Mouse (Mus musculus) lung, embryonic 16.5 days (tissue): ENCODE measurements at regions not wholly inside any gene's neighbourhood (a gene's known extent, or its start where the extent isn't known, plus 50 kb on each side); places are given as distances from the start of the nearest gene placed in this dataset.

Experiments
- ATAC-seq: fragments of 200-750 bp; cut with Nextera tagmentation; 2 replicates; pipeline ENCODE4 v1.8.0; 2017; ENCODE audit warnings: low read depth, mild to moderate bottlenecking, moderate library complexity
- H3K27ac ChIP-seq: fragments of 300-500 bp; sonication (generic); 2 replicates; pipeline ENCODE4 v1.5.1; 2014; ENCODE audit warnings: mild to moderate bottlenecking, control low read depth, low read length
- H3K27me3 ChIP-seq: fragments of 300-500 bp; sonication (generic); 2 replicates; pipeline ENCODE4 v1.6.1; 2014; ENCODE audit warnings: low read depth, low read length, mixed read lengths; ENCODE audit not compliant: control insufficient read depth, insufficient read depth
- H3K36me3 ChIP-seq: fragments of 300-500 bp; sonication (generic); 2 replicates; pipeline ENCODE4 v1.6.1; 2014; ENCODE audit warnings: low read length; ENCODE audit not compliant: control insufficient read depth, insufficient read depth
- H3K4me1 ChIP-seq: fragments of 300-500 bp; sonication (generic); replicated peaks from 2 replicates; pipeline ENCODE4 v1.6.1; 2014; ENCODE audit warnings: low read length, mixed read lengths; ENCODE audit not compliant: control insufficient read depth, insufficient read depth
- H3K4me2 ChIP-seq: fragments of 300-500 bp; sonication (generic); 2 replicates; pipeline ENCODE4 v1.6.1; 2014; ENCODE audit warnings: low read depth, low read length, control low read depth
- H3K4me3 ChIP-seq: fragments of 300-500 bp; sonication (generic); 2 replicates; pipeline ENCODE4 v1.5.1; 2014; ENCODE audit warnings: mild to moderate bottlenecking, low read length, control low read depth
- H3K9ac ChIP-seq: fragments of 300-500 bp; sonication (generic); 2 replicates; pipeline ENCODE4 v1.6.1; 2014; ENCODE audit warnings: low read length, control low read depth
- H3K9me3 ChIP-seq: fragments of 300-500 bp; sonication (generic); 2 replicates; pipeline ENCODE4 v1.6.1; 2016; ENCODE audit warnings: low read length; ENCODE audit not compliant: control insufficient read depth
- WGBS: fragments of 180-500 bp; shearing (Covaris S2); extraction: QIAGEN DNeasy Blood & Tissue Kit; methylation state at CpG from one replicate; pipeline ENCODE4 v1.1.7; 2014; 5-methylcytosine and 5-hydroxymethylcytosine counted together

GRCm38 (mm10) chr9:68072624-68073023 lies 232.4 kb downstream of the Vps13c start:
- H3K4me1 ChIP-seq: no peaks in the 10 kb centered on the region
- ATAC-seq: no peak
- H3K4me3 ChIP-seq: no peak overlapping the region
- H3K27ac ChIP-seq: no peak overlapping the region
- H3K4me2 ChIP-seq: no peak overlapping the region
- H3K27me3 ChIP-seq: no peaks in the 10 kb centered on the region
- H3K36me3 ChIP-seq: no peaks in the 10 kb centered on the region
- H3K9ac ChIP-seq: no peak overlapping the region
- WGBS: 86% methylated on average over 4 of the region's 4 CpGs
- H3K9me3 ChIP-seq: no peaks in the 10 kb centered on the region

GRCm38 (mm10) chr9:68077329-68077728 lies 237.1 kb downstream of the Vps13c start:
- H3K9me3 ChIP-seq: no peaks in the 10 kb centered on the region
- WGBS: 81% methylated on average over 2 of the region's 2 CpGs
- no peaks in the 10 kb centered on the region for H3K4me1 ChIP-seq
- H3K4me3 ChIP-seq: no peak overlapping the region
- no peak overlapping the region for H3K27ac ChIP-seq
- no peaks in the 10 kb centered on the region for H3K27me3 ChIP-seq
- no peak for ATAC-seq
- no peaks in the 10 kb centered on the region for H3K36me3 ChIP-seq
- H3K9ac ChIP-seq: no peak overlapping the region
- H3K4me2 ChIP-seq: no peak overlapping the region

DNA sequence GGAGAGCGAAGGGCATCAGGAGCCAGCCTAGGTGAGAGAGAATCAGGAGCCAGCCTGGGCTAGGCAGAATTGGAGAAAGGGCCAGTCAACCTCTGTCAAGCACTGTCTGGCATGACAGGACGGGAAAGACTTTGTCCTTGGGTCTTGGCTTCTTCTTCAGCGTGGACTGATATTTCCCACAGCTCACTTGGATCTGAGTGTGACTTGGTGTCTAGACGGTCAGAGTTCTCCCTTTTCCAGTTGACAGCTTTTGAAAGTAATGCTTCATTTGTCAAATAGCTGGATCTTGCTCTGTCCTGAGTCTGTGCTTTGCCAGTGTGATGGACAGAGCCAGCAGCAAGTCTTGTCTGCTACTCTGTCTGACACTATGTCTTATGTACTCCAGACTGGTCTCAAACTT lies 243.1 kb downstream of the Vps13c start:
- no peaks in the 10 kb centered on the region for H3K4me1 ChIP-seq
- no peak overlapping the region for H3K4me2 ChIP-seq
- H3K4me3 ChIP-seq: no peak overlapping the region
- no peaks in the 10 kb centered on the region for H3K9me3 ChIP-seq
- H3K27me3 ChIP-seq: no peaks in the 10 kb centered on the region
- H3K27ac ChIP-seq: no peak overlapping the region
- no peak for ATAC-seq
- 74% methylated on average over 4 of the region's 4 CpGs for WGBS
- no peak overlapping the region for H3K9ac ChIP-seq
- H3K36me3 ChIP-seq: no peaks in the 10 kb centered on the region

- ATAC-seq: no peak
- H3K4me1 ChIP-seq: no peaks in the 10 kb centered on the region
- H3K9ac ChIP-seq: no peak overlapping the region
- no peak overlapping the region for H3K27ac ChIP-seq
- H3K27me3 ChIP-seq: no peaks in the 10 kb centered on the region
- 66% methylated on average over 4 of the region's 4 CpGs for WGBS
- H3K4me3 ChIP-seq: no peak overlapping the region
- no peak overlapping the region for H3K4me2 ChIP-seq
- no peaks in the 10 kb centered on the region for H3K36me3 ChIP-seq
- H3K9me3 ChIP-seq: no peaks in the 10 kb centered on the region
These were observed 244.8 kb downstream of the Vps13c start for GRCm38 (mm10) chr9:68084966-68085365.

GRCm38 (mm10) chr9:68094561-68094960 lies 254.4 kb downstream of the Vps13c start:
- Histone ChIP-seq H3K27ac (no peak overlapping the region), H3K4me3 (no peak overlapping the region), H3K4me2 (no peak overlapping the region), H3K9ac (no peak overlapping the region), H3K9me3 (no peaks in the 10 kb centered on the region), H3K27me3 (no peaks in the 10 kb centered on the region), H3K4me1 (no peaks in the 10 kb centered on the region), H3K36me3 (no peaks in the 10 kb centered on the region)
- WGBS: 70% methylated on average over 5 of the region's 5 CpGs
- ATAC-seq: no peak

DNA sequence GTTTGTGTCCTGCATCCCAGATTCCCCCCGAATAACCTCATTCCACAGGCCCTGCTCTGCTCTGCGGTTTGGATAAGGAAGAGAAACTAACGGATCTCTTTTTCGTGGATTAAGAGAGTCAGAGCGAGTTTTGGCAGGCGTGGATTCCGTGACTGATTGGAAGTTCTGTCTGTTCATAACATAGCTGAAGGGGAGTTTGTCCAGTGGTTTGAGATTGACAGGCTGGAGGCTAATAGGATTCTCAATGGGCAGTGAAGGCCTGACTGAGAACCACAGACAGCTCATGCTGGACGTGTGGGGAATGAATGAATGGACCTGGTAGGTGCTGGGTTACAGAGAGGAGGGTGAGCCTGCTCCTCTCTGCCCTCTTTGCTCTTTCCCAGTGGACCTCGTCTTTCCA lies 269.6 kb downstream of the Vps13c start:
- ATAC-seq: no peak

GRCm38 (mm10) chr9:68115151-68115690 lies 275.0 kb downstream of the Vps13c start:
- no peak for ATAC-seq

More for the DNA sequence above, 269.6 kb downstream of the Vps13c start:
- H3K27ac ChIP-seq: no peak overlapping the region
- H3K4me1 ChIP-seq: no peaks in the 10 kb centered on the region
- no peak overlapping the region for H3K9ac ChIP-seq
- no peaks in the 10 kb centered on the region for H3K36me3 ChIP-seq
- H3K4me2 ChIP-seq: no peak overlapping the region
- no peaks in the 10 kb centered on the region for H3K27me3 ChIP-seq
- H3K9me3 ChIP-seq: no peaks in the 10 kb centered on the region
- H3K4me3 ChIP-seq: no peak overlapping the region
- 76% methylated on average over 9 of the region's 9 CpGs for WGBS

DNA sequence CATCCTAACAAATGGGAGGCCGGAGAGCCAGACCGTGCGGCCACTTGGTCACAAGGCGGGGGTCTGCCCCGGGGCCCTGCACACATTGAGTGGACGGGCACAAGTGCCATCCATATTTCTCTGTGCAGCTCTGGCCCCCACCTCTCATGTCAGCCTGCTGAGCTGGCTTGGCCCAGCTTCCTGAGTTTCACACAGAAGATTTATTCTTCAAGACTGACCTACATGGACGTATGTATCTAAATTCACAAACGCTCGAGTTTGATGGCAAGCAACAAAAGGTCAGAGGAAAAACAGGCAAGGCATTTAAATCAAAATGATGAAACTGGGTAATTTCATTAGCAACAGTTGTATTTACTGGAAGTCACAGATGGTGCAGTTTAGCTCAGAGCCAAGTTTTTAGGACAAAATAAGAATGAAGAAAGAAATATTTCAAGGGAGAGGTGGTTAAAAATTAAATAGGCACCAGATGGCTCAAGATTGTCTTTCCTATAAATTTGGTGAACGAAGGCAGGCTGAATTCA lies 276.1 kb downstream of the Vps13c start:
- Histone ChIP-seq H3K27me3 (no peaks in the 10 kb centered on the region), H3K36me3 (no peaks in the 10 kb centered on the region), H3K9me3 (no peaks in the 10 kb centered on the region), H3K4me2 (no peak overlapping the region), H3K27ac (no peak overlapping the region), H3K4me3 (no peak overlapping the region), H3K9ac (no peak overlapping the region), H3K4me1 (no peaks in the 10 kb centered on the region)
- 70% methylated on average over 10 of the region's 10 CpGs for WGBS
- no peak for ATAC-seq

More at GRCm38 (mm10) chr9:68115151-68115690, 275.0 kb downstream of the Vps13c start:
- no peaks in the 10 kb centered on the region for H3K27me3 ChIP-seq
- H3K36me3 ChIP-seq: no peaks in the 10 kb centered on the region
- H3K4me3 ChIP-seq: no peak overlapping the region
- H3K9me3 ChIP-seq: no peaks in the 10 kb centered on the region
- no peak overlapping the region for H3K9ac ChIP-seq
- H3K27ac ChIP-seq: no peak overlapping the region
- H3K4me1 ChIP-seq: no peaks in the 10 kb centered on the region
- no peak overlapping the region for H3K4me2 ChIP-seq
- 82% methylated on average over 10 of the region's 10 CpGs for whole genome bisulfite sequencing

- no peak for ATAC-seq
- Histone ChIP-seq H3K4me1 (no peaks in the 10 kb centered on the region), H3K27ac (no peak overlapping the region), H3K9me3 (no peaks in the 10 kb centered on the region), H3K27me3 (no peaks in the 10 kb centered on the region), H3K9ac (no peak overlapping the region), H3K4me2 (no peak overlapping the region), H3K36me3 (no peaks in the 10 kb centered on the region), H3K4me3 (no peak overlapping the region)
- 45% methylated on average over 2 of the region's 2 CpGs for WGBS
These were observed 278.1 kb downstream of the Vps13c start for GRCm38 (mm10) chr9:68118266-68118665.

DNA sequence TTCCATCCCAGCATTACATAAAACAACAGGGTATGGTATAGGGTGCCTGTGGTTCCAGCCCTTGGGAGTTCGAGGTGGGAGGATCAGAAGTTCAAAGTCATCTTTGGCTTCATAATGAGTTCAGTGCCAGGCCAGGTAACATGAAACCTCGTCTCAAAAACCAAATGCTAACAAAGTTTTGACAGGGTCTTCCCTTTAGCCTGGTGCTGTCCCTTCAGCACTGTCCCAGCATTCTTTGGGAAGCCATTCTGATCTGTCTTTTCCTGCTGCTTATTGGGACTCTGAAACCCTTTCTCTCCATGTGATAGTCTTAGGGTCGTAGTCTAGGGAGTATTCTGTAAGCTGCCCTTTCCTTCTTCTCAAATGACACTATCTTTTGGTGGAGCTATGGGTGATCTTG lies 282.1 kb downstream of the Vps13c start:
- Histone ChIP-seq H3K27me3 (no peaks in the 10 kb centered on the region), H3K4me3 (no peak overlapping the region), H3K9me3 (no peaks in the 10 kb centered on the region), H3K4me2 (no peak overlapping the region), H3K4me1 (no peaks in the 10 kb centered on the region), H3K36me3 (no peaks in the 10 kb centered on the region), H3K9ac (no peak overlapping the region), H3K27ac (no peak overlapping the region)
- 31% methylated on average over 3 of the region's 3 CpGs for WGBS
- ATAC-seq: no peak
